Comparison of ENCODE assay signal across 8 mouse cellular contexts in genomic region chr6:135065236-135065957, GRCm38 (mm10). TPM values are rescaled to one million over a fixed set of nuclear protein-coding genes. Genes with fewer than 3 reads are reported as not detected.
DNase-seq lines count a peak whose midpoint lies in the region; ATAC-seq lines count a peak whose summit lies in the region.

Gene Gprc5a (plus strand): TSS chr6:135065651.

- H3K9me3 ChIP-seq in embryonic facial prominence, embryonic 14.5 days (ENCODE audit: control insufficient read depth, low read length), result no peaks in the 10 kb centered on the region
- no peaks in the 10 kb centered on the region for H3K9me3 ChIP-seq in heart, embryonic 16.5 days (replicated peaks; ENCODE audit: control insufficient read depth, low read length)

- peak within 1 kb of the TSS; percentile 82 for H3K4me2 ChIP-seq in embryonic facial prominence, embryonic 14.5 days (ENCODE audit: low read depth, low read length)
- H3K4me2 ChIP-seq in heart, embryonic 16.5 days (ENCODE audit: low read depth, low read length), result peak within 1 kb of the TSS; percentile 84

- H3K4me3 ChIP-seq in embryonic facial prominence, embryonic 14.5 days (ENCODE audit: low read depth, low read length), result peak within 1 kb of the TSS; percentile 51
- H3K4me3 ChIP-seq in heart, embryonic 16.5 days (ENCODE audit: low read length), result peak within 1 kb of the TSS; percentile 57

- H3K27me3 ChIP-seq in embryonic facial prominence, embryonic 14.5 days (replicated peaks; ENCODE audit: control insufficient read depth, insufficient read depth, low read length), result no peaks in the 10 kb centered on the region
- no peaks in the 10 kb centered on the region for H3K27me3 ChIP-seq in heart, embryonic 16.5 days (ENCODE audit: control insufficient read depth, insufficient read depth, low read length)

- no peaks in the 10 kb centered on the region; the same call in none of the 2 replicates for H3K4me1 ChIP-seq in embryonic facial prominence, embryonic 14.5 days (ENCODE audit: control insufficient read depth, insufficient read depth, low read length)
- peaks cover 9% of the 10 kb centered on the region; the same call in 1 of the 2 replicates for H3K4me1 ChIP-seq in heart, embryonic 16.5 days (ENCODE audit: control insufficient read depth, insufficient read depth, low read length)

- peak within 1 kb of the TSS; percentile 66 for H3K9ac ChIP-seq in embryonic facial prominence, embryonic 14.5 days (ENCODE audit: low read depth, low read length)
- H3K9ac ChIP-seq in heart, embryonic 16.5 days (ENCODE audit: low read length), result peak within 1 kb of the TSS; percentile 72

- peak; percentile 85 for DNase-seq in CD4-positive, CD25-positive, alpha-beta regulatory T cell, adult 2 months (ENCODE audit: low read depth, low spot score)
- DNase-seq in WW6 (ENCODE audit: low read depth, low spot score), result peak; percentile 77
- peak; percentile 84 for DNase-seq in embryonic facial prominence, embryonic 14.5 days (ENCODE audit: low spot score)
- DNase-seq in kidney, postnatal 25 days, result peak; percentile 56 to 79
- DNase-seq in spleen, postnatal 36 days (ENCODE audit: low spot score in 2 of 2), result peak; percentile 40 to 44
- no peak for DNase-seq in cerebellum, postnatal 4 days (ENCODE audit: low spot score in 2 of 2)

- ATAC-seq in embryonic facial prominence, embryonic 14.5 days (ENCODE audit: low read depth), result peak; percentile 81
- ATAC-seq in heart, embryonic 16.5 days (replicated peaks; ENCODE audit: extremely low read depth, insufficient read depth, low FRiP score), result peak; percentile 81
- ATAC-seq in megakaryocyte progenitor cell, adult 5-6 weeks (replicated peaks; ENCODE audit: poor library complexity), result peak; percentile 91

- no peak within 1 kb of the TSS for H3K27ac ChIP-seq in embryonic facial prominence, embryonic 14.5 days (replicated peaks; ENCODE audit: low read depth, low read length)
- peak within 1 kb of the TSS; percentile 7; the same call in 1 of the 2 replicates for H3K27ac ChIP-seq in heart, embryonic 16.5 days (ENCODE audit: low read length)

- H3K36me3 ChIP-seq in embryonic facial prominence, embryonic 14.5 days (ENCODE audit: control insufficient read depth, insufficient read depth, low read length), result no peaks in the 10 kb centered on the region
- no peaks in the 10 kb centered on the region for H3K36me3 ChIP-seq in heart, embryonic 16.5 days (ENCODE audit: control insufficient read depth, insufficient read depth)

- under 1% methylated on average over 41 of the region's 44 CpGs for WGBS in embryonic facial prominence, embryonic 14.5 days
- WGBS in heart, embryonic 16.5 days, result under 1% methylated on average over 44 of the region's 44 CpGs

RNA-seq across cellular contexts. Expression of gene Gprc5a, which starts in this region (rescaled TPM):
- polyA plus RNA-seq in embryonic facial prominence, embryonic 14.5 days (2014; fragmentation: Nextera tagmentation; extraction: Ambion mirVana), result 4.4 and 5.2 TPM in 2 replicates
- polyA plus RNA-seq in heart, embryonic 16.5 days (2015; fragmentation: Nextera tagmentation; extraction: Ambion mirVana), result 5.6 and 15.2 TPM in 2 replicates
- total RNA-seq in megakaryocyte progenitor cell, adult 5-6 weeks (2015), result not detected in 2 replicates
- total RNA-seq in megakaryocyte progenitor cell, adult 5-6 weeks (2017), result not detected in 2 replicates

Comparison
In these comparisons a context has a peak if more than half of its experiments do, and no peak if none do; other contexts are left out.
1. Peak in ATAC-seq in megakaryocyte progenitor cell, adult 5-6 weeks; RNA of the gene not detected or under 1 TPM.
2. DNase-seq: peak in CD4-positive, CD25-positive, alpha-beta regulatory T cell, adult 2 months (single experiment), WW6 (single experiment), embryonic facial prominence, embryonic 14.5 days (single experiment), kidney, postnatal 25 days (2 of 2) and spleen, postnatal 36 days (2 of 2); none in cerebellum, postnatal 4 days (0 of 2).
3. Peak in every context shown above with its lines, with median percentiles within 50 percentile points of each other: ATAC-seq.